Mouse (Mus musculus) kidney, adult 2 months (tissue): Measurements from ENCODE around the gene Azi2. TPM values are rescaled to one million over a fixed set of nuclear protein-coding genes. Genes with fewer than 3 reads are reported as not detected.

Experiments used
- DNase-seq: peaks from one replicate; pipeline ENCODE4 v3.0.0; 2021
- H3K27ac ChIP-seq: fragments of 200-500 bp; 2 replicates; pipeline ENCODE4 v1.5.1; 2012; ENCODE audit warnings: low read depth, low read length, control low read depth, inconsistent platforms; ENCODE audit not compliant: insufficient read depth
- H3K27me3 ChIP-seq: fragments of 200-500 bp; replicated peaks from 2 replicates; pipeline ENCODE4 v1.6.1; 2012; ENCODE audit warnings: mild to moderate bottlenecking, moderate library complexity, low read length, inconsistent platforms; ENCODE audit not compliant: control insufficient read depth, insufficient read depth
- H3K36me3 ChIP-seq: fragments of 200-500 bp; 2 replicates; pipeline ENCODE4 v1.6.1; 2012; ENCODE audit warnings: mild to moderate bottlenecking, moderate library complexity, low read length, inconsistent platforms; ENCODE audit not compliant: control insufficient read depth, insufficient read depth
- H3K4me1 ChIP-seq: fragments of 200-500 bp; 2 replicates; pipeline ENCODE4 v1.6.1; 2011; ENCODE audit warnings: low read length; ENCODE audit not compliant: control insufficient read depth, insufficient read depth
- H3K4me3 ChIP-seq: fragments of 200-500 bp; 2 replicates; pipeline ENCODE4 v1.5.1; 2011; ENCODE audit warnings: mild to moderate bottlenecking, low read depth, low read length, control low read depth; ENCODE audit not compliant: insufficient read depth
- CTCF ChIP-seq: fragments of 200-500 bp; conservative IDR thresholded peaks from 2 replicates; pipeline ENCODE4 v1.5.1; 2011; ENCODE audit warnings: low read depth, mild to moderate bottlenecking, control low read depth, low read length, moderate library complexity, mixed read lengths; ENCODE audit not compliant: insufficient read depth, insufficient read length
- POLR2A ChIP-seq: fragments of 200-500 bp; IDR thresholded peaks from one replicate; pipeline ENCODE4 v1.6.1; 2011; ENCODE audit warnings: low read depth, low read length, control low read depth
- WGBS: fragments of 180-500 bp; shearing (Covaris S2); methylation state at CpG from one replicate; pipeline ENCODE4 v1.1.7; 2018; 5-methylcytosine and 5-hydroxymethylcytosine counted together
- polyA plus RNA-seq: library from polyadenylated mRNA; depleted of rRNA; stranded (reverse); fragments of >200 nt; gene quantifications from 2 replicates; pipeline ENCODE4 v1.2.3, GENCODE M21; 2012; rRNA removed

Azi2 gene
- polyA plus RNA-seq = 24.0 and 26.2 TPM in 2 replicates

GRCm38 (mm10) chr9:118040218-118041021, at the start of gene Azi2:
Gene Azi2, plus strand, starts transcription at chr9:118040499.
- peak; percentile 15 for TF ChIP-seq POLR2A
- TF ChIP-seq CTCF = peak; percentile 80
- peak; percentile 99 for DNase-seq
- peak within 1 kb of the TSS; percentile 86 for H3K27ac ChIP-seq
- no peaks in the 10 kb centered on the region for H3K36me3 ChIP-seq
- under 1% methylated on average over 87 of the region's 87 CpGs for WGBS
- peak within 1 kb of the TSS; percentile 70 for H3K4me3 ChIP-seq
- peaks cover 3% of the 10 kb centered on the region; the same call in 1 of the 2 replicates for H3K4me1 ChIP-seq
- H3K27me3 ChIP-seq = no peaks in the 10 kb centered on the region

DNA sequence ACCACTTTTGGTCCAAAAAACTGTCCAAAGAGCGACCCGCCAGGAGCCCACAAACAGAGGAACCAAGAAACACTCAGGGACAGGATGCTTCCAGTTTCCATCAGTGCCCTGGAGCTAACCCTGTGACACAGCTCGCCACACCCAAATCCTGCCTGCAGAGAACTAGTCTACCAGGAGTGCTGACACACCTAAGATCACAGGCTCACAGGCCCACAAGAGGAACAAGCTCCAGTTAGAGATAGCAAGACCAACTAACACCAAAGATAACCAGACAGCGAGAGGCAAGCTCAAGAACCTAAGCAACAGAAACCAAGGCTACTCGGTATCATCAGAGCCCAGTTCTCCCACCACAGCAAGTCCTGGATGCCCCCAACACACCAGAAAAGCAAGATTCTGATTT, 43.7 kb upstream of the Azi2 start:
- Histone ChIP-seq H3K4me1 (no peaks in the 10 kb centered on the region), H3K4me3 (no peak overlapping the region), H3K36me3 (no peaks in the 10 kb centered on the region), H3K27ac (no peak overlapping the region), H3K27me3 (no peaks in the 10 kb centered on the region)
- no peak for DNase-seq
- WGBS = 96% methylated on average over 5 of the region's 5 CpGs
- TF ChIP-seq POLR2A (no peak), CTCF (no peak)

DNA sequence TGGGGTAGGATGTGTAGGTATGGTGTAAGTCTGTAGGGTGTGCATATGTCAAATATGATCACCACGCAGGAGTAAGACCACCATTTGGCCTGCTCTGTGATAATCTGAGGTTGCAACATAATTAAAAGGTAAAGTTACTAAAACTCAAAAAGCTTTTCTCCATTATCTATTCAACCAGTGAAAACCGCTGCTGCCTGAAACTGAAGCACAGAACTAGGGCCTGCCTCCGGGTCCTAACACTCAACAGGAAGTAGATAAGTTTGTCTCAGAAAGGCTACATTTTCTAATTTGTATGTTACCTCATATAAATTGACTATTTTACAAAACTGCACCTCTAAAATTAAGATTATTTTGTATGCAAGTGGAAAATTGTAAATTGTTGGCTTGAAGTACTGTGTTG, 38.8 kb upstream of the Azi2 start:
- H3K4me3 ChIP-seq = no peak overlapping the region
- H3K36me3 ChIP-seq = no peaks in the 10 kb centered on the region
- no peak for DNase-seq
- TF ChIP-seq POLR2A (no peak), CTCF (no peak)
- H3K27me3 ChIP-seq = no peaks in the 10 kb centered on the region
- no peak overlapping the region for H3K27ac ChIP-seq
- WGBS = 89% methylated on average over 3 of the region's 3 CpGs
- H3K4me1 ChIP-seq = no peaks in the 10 kb centered on the region

GRCm38 (mm10) chr9:118003218-118003886, 36.9 kb upstream of the Azi2 start:
- 86% methylated on average over 4 of the region's 4 CpGs for WGBS
- H3K4me3 ChIP-seq = no peak overlapping the region
- H3K27ac ChIP-seq = no peak overlapping the region
- DNase-seq = no peak
- no peak for TF ChIP-seq POLR2A
- TF ChIP-seq CTCF = no peak
- no peaks in the 10 kb centered on the region for H3K4me1 ChIP-seq
- no peaks in the 10 kb centered on the region for H3K36me3 ChIP-seq
- H3K27me3 ChIP-seq = no peaks in the 10 kb centered on the region

GRCm38 (mm10) chr9:118003937-118004336, 36.4 kb upstream of the Azi2 start:
- Histone ChIP-seq H3K27me3 (no peaks in the 10 kb centered on the region), H3K4me3 (no peak overlapping the region), H3K36me3 (no peaks in the 10 kb centered on the region), H3K27ac (no peak overlapping the region), H3K4me1 (no peaks in the 10 kb centered on the region)
- TF ChIP-seq POLR2A (no peak), CTCF (no peak)
- no peak for DNase-seq
- WGBS = 91% methylated on average over 4 of the region's 4 CpGs

- no peak overlapping the region for H3K4me3 ChIP-seq
- H3K27me3 ChIP-seq = no peaks in the 10 kb centered on the region
- no peaks in the 10 kb centered on the region for H3K36me3 ChIP-seq
- 97% methylated on average over 3 of the region's 3 CpGs for WGBS
- no peaks in the 10 kb centered on the region for H3K4me1 ChIP-seq
- no peak for DNase-seq
- H3K27ac ChIP-seq = no peak overlapping the region
- TF ChIP-seq POLR2A (no peak), CTCF (no peak)
These were observed 27.4 kb upstream of the Azi2 start for GRCm38 (mm10) chr9:118012928-118013327.

DNA sequence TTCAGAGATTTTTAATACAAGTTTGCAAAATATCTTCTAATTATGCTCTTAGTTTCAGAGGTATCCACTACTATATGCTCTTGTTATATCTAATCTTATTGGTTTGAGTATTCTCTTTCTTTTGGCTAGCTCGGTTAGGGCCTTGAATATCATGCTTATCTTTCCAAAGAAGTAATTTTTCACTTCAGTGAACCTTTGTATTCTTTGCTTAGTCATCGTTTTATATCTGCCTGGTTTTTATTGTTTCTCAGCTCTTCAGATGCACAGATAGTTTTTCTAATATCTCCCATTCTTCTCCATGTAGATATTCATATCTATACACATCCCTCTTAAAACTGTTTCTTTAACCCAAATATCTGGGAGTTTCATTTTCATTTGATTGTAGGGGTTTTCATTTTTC, 15.3 kb upstream of the Azi2 start:
- no peaks in the 10 kb centered on the region for H3K36me3 ChIP-seq
- no peak overlapping the region for H3K4me3 ChIP-seq
- WGBS = 76% methylated on average over 2 of the region's 2 CpGs
- H3K27ac ChIP-seq = no peak overlapping the region
- DNase-seq = no peak
- H3K4me1 ChIP-seq = no peaks in the 10 kb centered on the region
- no peak for TF ChIP-seq CTCF
- no peak for TF ChIP-seq POLR2A
- no peaks in the 10 kb centered on the region for H3K27me3 ChIP-seq
